Comparison of ENCODE assay signal across 15 mouse cellular contexts in the genomic region with DNA sequence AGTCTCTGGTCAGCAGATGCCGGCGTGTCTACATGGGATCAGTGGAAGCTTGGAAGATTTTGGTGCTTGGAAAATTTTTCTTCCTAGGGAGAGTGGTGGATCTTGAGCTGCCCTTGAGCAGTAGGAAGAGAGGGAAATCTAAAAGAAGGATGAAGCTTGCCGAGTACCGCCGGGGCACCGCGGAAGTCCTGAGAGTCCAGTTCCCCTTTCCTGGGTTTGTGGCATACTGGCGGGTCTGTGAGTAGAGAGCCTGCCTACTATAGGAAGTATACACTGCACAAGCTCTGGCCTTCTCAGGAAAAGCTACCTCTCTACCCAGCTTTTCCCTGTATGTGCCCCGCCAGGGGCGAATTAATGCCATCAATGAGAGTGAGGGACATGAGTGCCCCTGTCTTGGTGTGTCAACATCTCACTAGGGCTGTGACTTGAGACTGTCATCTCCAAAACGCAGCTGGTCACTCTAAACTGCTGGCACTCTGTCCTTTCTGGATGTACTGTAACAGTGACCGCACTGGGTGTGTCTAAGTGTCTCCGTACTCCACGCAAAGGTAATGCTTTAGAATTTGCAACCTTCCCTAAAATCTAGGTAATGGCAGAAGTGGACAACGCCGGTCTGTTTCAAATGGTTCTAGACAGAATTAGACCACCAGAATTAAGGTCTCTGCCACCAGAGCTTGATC. TPM values are rescaled to one million over a fixed set of nuclear protein-coding genes. Genes with fewer than 3 reads are reported as not detected.
DNase-seq lines count a peak whose midpoint lies in the region; ATAC-seq and TF ChIP-seq lines count a peak whose summit lies in the region.
"Had no signal": no experiment of that assay in that cellular context is flagged by ENCODE, and none has a peak within 500 bp of the region (broad histone marks: within the 10 kb centered on the region; RNA-seq: fewer than 3 reads in every experiment).

No protein-coding gene starts in this region.

- peaks cover 9% of the 10 kb centered on the region for H3K79me2 ChIP-seq in liver, adult 2 months (ENCODE audit: control insufficient read depth, insufficient read depth, low read length)

- no peak overlapping the region for H3K9ac ChIP-seq in neural tube, embryonic 11.5 days (ENCODE audit: low read length)
- no peak overlapping the region for H3K9ac ChIP-seq in liver, adult 2 months (ENCODE audit: low read depth, low read length)
- H3K9ac ChIP-seq: lung, embryonic 14.5 days had no signal

- no peak overlapping the region for H3K4me2 ChIP-seq in neural tube, embryonic 11.5 days (ENCODE audit: low read depth)
- H3K4me2 ChIP-seq: lung, embryonic 14.5 days had no signal

- intact Hi-C loops in heart, postnatal 14 days (cut with DNase I) = loop anchor here (10.0 kb wide), 2 partner anchors 777 to 1497 kb away; no protein-coding TSS in a partner anchor
- intact Hi-C loops in left cerebral cortex, postnatal 25 days (cut with DNase I) = loop anchor here (10.0 kb wide), 2 partner anchors 777 to 1747 kb away; partner anchors contain the start of gene Slc32a1

- H3K27ac ChIP-seq in neural tube, embryonic 11.5 days (ENCODE audit: low read depth, low read length) = no peak overlapping the region
- no peak overlapping the region for H3K27ac ChIP-seq in liver, adult 2 months (replicated peaks; ENCODE audit: insufficient read depth, low read depth, low read length)

- peak; percentile 95 for DNase-seq in heart, adult 11 months
- no peak for DNase-seq in heart, postnatal 14 days
- DNase-seq in neural tube, embryonic 11.5 days (ENCODE audit: low spot score) = peak; percentile 22
- DNase-seq in neural tube, embryonic 10.5 days (ENCODE audit: extremely low spot score, low spot score) = no peak
- DNase-seq in liver, adult 2 months (ENCODE audit: extremely low read depth, low read depth, low spot score) = peak; percentile 34
- no peak for DNase-seq in left cerebral cortex, postnatal 25 days (ENCODE audit: low spot score in 2 of 2)
- DNase-seq: adrenal gland, adult 8-10 months; cerebellum, adult 11-12 months; lung, embryonic 14.5 days; thymus, postnatal 36 days had no signal

- peaks cover 3% of the 10 kb centered on the region for H3K4me1 ChIP-seq in neural tube, embryonic 11.5 days (ENCODE audit: control insufficient read depth, insufficient read depth, low read length)
- H3K4me1 ChIP-seq in liver, adult 2 months (ENCODE audit: control insufficient read depth, insufficient read depth, low read length) = no peaks in the 10 kb centered on the region

- no peaks in the 10 kb centered on the region for H3K9me3 ChIP-seq in neural tube, embryonic 11.5 days (ENCODE audit: control insufficient read depth, low read length)

- H3K27me3 ChIP-seq in neural tube, embryonic 11.5 days (ENCODE audit: control insufficient read depth, insufficient read depth, low read length) = peaks cover 75% of the 10 kb centered on the region
- no peaks in the 10 kb centered on the region for H3K27me3 ChIP-seq in liver, adult 2 months (ENCODE audit: control insufficient read depth, insufficient read depth, low read length)

- no peak for TF ChIP-seq POLR2A in liver, adult 2 months (IDR thresholded peaks at IDR 0.05; ENCODE audit: extremely low read depth, insufficient read depth, low read length)

- WGBS in neural tube, embryonic 11.5 days = 7% methylated on average over 16 of the region's 16 CpGs
- 80% methylated on average over 16 of the region's 16 CpGs for WGBS in liver, adult 2 months

- no peaks in the 10 kb centered on the region for H3K36me3 ChIP-seq in neural tube, embryonic 11.5 days (ENCODE audit: control insufficient read depth, insufficient read depth, low read length)
- H3K36me3 ChIP-seq in liver, adult 2 months (ENCODE audit: control insufficient read depth, insufficient read depth, low read length) = peaks cover 15% of the 10 kb centered on the region; the same call in 1 of the 2 replicates

- no peak for TF ChIP-seq CTCF in liver, adult 2 months (IDR thresholded peaks at IDR 0.05; ENCODE audit: low read depth, low read length)

- ATAC-seq in neural tube, embryonic 11.5 days (ENCODE audit: insufficient read depth, low FRiP score, low TSS enrichment) = no peak
- no peak for ATAC-seq in erythroid progenitor cell, adult 5-6 weeks (replicated peaks; ENCODE audit: low FRiP score, poor library complexity, severe bottlenecking)
- no peak for ATAC-seq in cerebellum, adult (ENCODE audit: insufficient number of reproducible peaks, low FRiP score, low TSS enrichment)
- ATAC-seq: inflammation-experienced regulatory T-cells, adult 6 months had no signal

- H3K4me3 ChIP-seq in neural tube, embryonic 11.5 days (ENCODE audit: low read depth, low read length) = no peak overlapping the region
- H3K4me3 ChIP-seq in liver, adult 2 months (ENCODE audit: insufficient read depth, low read depth, low read length) = no peak overlapping the region

RNA-seq across cellular contexts. Expression of gene Mafb, which starts 5.3 kb away (rescaled TPM):
- total RNA-seq in heart, postnatal 14 days (2021) = 10 to 100 TPM; 12.1 to 13.5 TPM
- 11.6 and 13.3 TPM in 2 replicates for polyA plus RNA-seq in neural tube, embryonic 11.5 days (2014; fragmentation: Nextera tagmentation; extraction: Ambion mirVana)
- total RNA-seq in liver, adult 2 months (2014; rRNA removed) = 17.0 and 22.3 TPM in 2 replicates
- polyA plus RNA-seq in liver, adult 2 months (2012; rRNA removed) = 6.3 and 10.3 TPM in 2 replicates
- 7.6 and 13.4 TPM in 2 replicates for total RNA-seq in erythroid progenitor cell, adult 5-6 weeks (2015; ENCODE audit: low replicate concordance)
- 0.30 and 2.3 TPM in 2 replicates for total RNA-seq in erythroid progenitor cell, adult 5-6 weeks (2017; ENCODE audit: low replicate concordance)
- 10 to 100 TPM; 19.1 to 19.4 TPM for total RNA-seq in left cerebral cortex, postnatal 25 days (2021)
- polyA plus RNA-seq: inflammation-experienced regulatory T-cells, adult 6 months had no signal

RNA-seq across cellular contexts. Expression of gene Gm826, which starts 27.6 kb away (rescaled TPM):
- total RNA-seq in heart, postnatal 14 days (2021) = 10 to 100 TPM in 1 of 2 experiments, 1 to 10 TPM in 1; 8.8 to 11.1 TPM
- not detected in 2 replicates for polyA plus RNA-seq in neural tube, embryonic 11.5 days (2014; fragmentation: Nextera tagmentation; extraction: Ambion mirVana)
- 4.0 and 4.1 TPM in 2 replicates for total RNA-seq in liver, adult 2 months (2014; rRNA removed)
- 1.4 and 2.9 TPM in 2 replicates for polyA plus RNA-seq in liver, adult 2 months (2012; rRNA removed)
- total RNA-seq in erythroid progenitor cell, adult 5-6 weeks (2015; ENCODE audit: low replicate concordance) = not detected in 2 replicates
- total RNA-seq in erythroid progenitor cell, adult 5-6 weeks (2017; ENCODE audit: low replicate concordance) = not detected in 2 replicates
- total RNA-seq in left cerebral cortex, postnatal 25 days (2021) = not detected
- total RNA-seq: layer of hippocampus, postnatal 14 days; midbrain, postnatal 0 days had no signal
- polyA plus RNA-seq: inflammation-experienced regulatory T-cells, adult 6 months had no signal

Comparison
In these comparisons a context has a peak if more than half of its experiments do, and no peak if none do; other contexts are left out.
1. DNase-seq: peak in heart, adult 11 months (single experiment), neural tube, embryonic 11.5 days (single experiment) and liver, adult 2 months (single experiment); none in heart, postnatal 14 days (0 of 2), neural tube, embryonic 10.5 days (single experiment) and left cerebral cortex, postnatal 25 days (0 of 2).